Mouse (Mus musculus) cerebellum, adult 9-11 months (tissue): ENCODE data around the gene Akap6.

Experiments
- DNase-seq: peaks from one replicate; pipeline ENCODE4 v3.0.0; 2022

Akap6 gene

GRCm38 (mm10) chr12:52918939-52919338, 219.8 kb downstream of the Akap6 start:
- no peak for DNase-seq

GRCm38 (mm10) chr12:52922510-52922909, 223.3 kb downstream of the Akap6 start:
- DNase-seq = no peak

- no peak for DNase-seq
Observed at GRCm38 (mm10) chr12:52925448-52925847, 226.3 kb downstream of the Akap6 start.

- DNase-seq = no peak
Observed at GRCm38 (mm10) chr12:52933832-52934231, 234.6 kb downstream of the Akap6 start.

GRCm38 (mm10) chr12:52934989-52935388, 235.8 kb downstream of the Akap6 start:
- DNase-seq = no peak

GRCm38 (mm10) chr12:52938786-52939185, 239.6 kb downstream of the Akap6 start:
- DNase-seq = no peak

GRCm38 (mm10) chr12:52939324-52939946, 240.3 kb downstream of the Akap6 start:
- no peak for DNase-seq

GRCm38 (mm10) chr12:52941941-52942340, 242.8 kb downstream of the Akap6 start:
- DNase-seq = no peak

- no peak for DNase-seq
Observed at GRCm38 (mm10) chr12:52944274-52944673, 245.1 kb downstream of the Akap6 start.

GRCm38 (mm10) chr12:52944949-52945348, 245.8 kb downstream of the Akap6 start:
- DNase-seq = no peak

- DNase-seq = no peak
Observed at GRCm38 (mm10) chr12:52950660-52951059, 251.5 kb downstream of the Akap6 start.

- no peak for DNase-seq
Observed at GRCm38 (mm10) chr12:52957587-52957986, 258.4 kb downstream of the Akap6 start.

GRCm38 (mm10) chr12:52957994-52958393, 258.8 kb downstream of the Akap6 start:
- DNase-seq = no peak

- DNase-seq = peak; percentile 73
Observed at GRCm38 (mm10) chr12:52991745-52992144, 292.6 kb downstream of the Akap6 start.

GRCm38 (mm10) chr12:53012336-53012735, 313.2 kb downstream of the Akap6 start:
- no peak for DNase-seq

- DNase-seq = no peak
Observed at GRCm38 (mm10) chr12:53014539-53014938, 315.4 kb downstream of the Akap6 start.

GRCm38 (mm10) chr12:53024575-53025246, 325.5 kb downstream of the Akap6 start:
- no peak for DNase-seq

GRCm38 (mm10) chr12:53027308-53027707, 328.1 kb downstream of the Akap6 start:
- DNase-seq = no peak

- DNase-seq = no peak
Observed at GRCm38 (mm10) chr12:53028926-53029325, 329.7 kb downstream of the Akap6 start.

GRCm38 (mm10) chr12:53029910-53030309, 330.7 kb downstream of the Akap6 start:
- no peak for DNase-seq

GRCm38 (mm10) chr12:53032762-53033161, 333.6 kb downstream of the Akap6 start:
- peak; percentile 57 for DNase-seq

GRCm38 (mm10) chr12:53033404-53033913, 334.3 kb downstream of the Akap6 start:
- peak; percentile 27 for DNase-seq

GRCm38 (mm10) chr12:53040634-53041033, 341.5 kb downstream of the Akap6 start:
- DNase-seq = no peak

GRCm38 (mm10) chr12:53042739-53043138, 343.6 kb downstream of the Akap6 start:
- DNase-seq = no peak
